Mouse (Mus musculus): ENCODE measurements around the gene Fam216b.

Fam216b gene

GRCm38 (mm10) chr14:78043079-78043478, 45.7 kb downstream of the Fam216b start:
- no peak for DNase-seq (ENCODE audit: low read depth, low spot score)

DNA sequence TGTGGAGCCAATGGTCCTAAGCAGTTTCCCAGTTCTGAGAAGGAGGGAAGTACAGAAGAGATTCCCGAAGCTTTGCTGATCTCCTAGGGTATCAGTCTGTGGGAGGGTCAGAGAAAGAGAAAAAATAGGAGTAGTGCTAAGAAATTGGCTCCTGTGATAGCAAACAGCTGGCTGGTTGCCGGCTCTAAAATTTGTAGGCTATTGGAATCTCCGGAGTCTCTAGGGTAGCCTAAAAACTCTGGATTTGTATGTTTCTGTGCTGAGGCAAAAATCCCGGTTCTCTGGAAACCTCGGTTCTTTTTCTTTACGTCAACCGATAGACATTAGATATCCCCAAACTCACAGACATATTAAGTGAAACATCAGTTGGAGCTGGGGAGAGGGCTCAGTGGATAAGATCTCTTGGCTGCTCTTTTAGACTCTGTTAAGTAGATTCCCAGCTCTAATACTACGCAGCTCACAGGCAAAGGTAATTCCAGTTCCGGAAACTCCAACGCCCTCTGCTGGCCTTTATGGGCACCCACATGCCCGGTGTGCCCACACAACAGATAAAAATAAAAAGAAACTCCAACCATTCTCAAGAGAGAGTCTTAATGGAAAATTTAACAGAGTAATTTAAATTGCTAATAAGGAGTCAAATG, 46.8 kb downstream of the Fam216b start:
- DNase-seq (ENCODE audit: low read depth, low spot score), result no peak

GRCm38 (mm10) chr14:78040643-78041042, 48.2 kb downstream of the Fam216b start:
- DNase-seq (ENCODE audit: low read depth, low spot score), result no peak

GRCm38 (mm10) chr14:78038876-78039275, 49.9 kb downstream of the Fam216b start:
- no peak for DNase-seq (ENCODE audit: low read depth, low spot score)

Measured in retina, postnatal 7 days (tissue).